In genomic region chr10:110935669-110936068, GRCm38 (mm10) we compare ENCODE assay signal across 17 mouse cellular contexts. TPM values are rescaled to one million over a fixed set of nuclear protein-coding genes. Genes with fewer than 3 reads are reported as not detected.
A peak's percentile ranks its signal among the peaks of the same experiment; 100 is the strongest.
DNase-seq lines count a peak whose midpoint lies in the region; ATAC-seq and TF ChIP-seq lines count a peak whose summit lies in the region.
"Had no signal": no experiment of that assay in that cellular context is flagged by ENCODE, and none has a peak within 500 bp of the region (broad histone marks: within the 10 kb centered on the region; RNA-seq: fewer than 3 reads in every experiment).

No protein-coding gene starts in this region.

- DNase-seq in heart, adult 11 months = peak; percentile 74
- DNase-seq in heart, embryonic 10.5 days (ENCODE audit: low spot score) = no peak
- DNase-seq in midbrain, postnatal 0 days (ENCODE audit: low spot score) = no peak
- no peak for DNase-seq in embryonic facial prominence, embryonic 10.5 days (ENCODE audit: low spot score)
- DNase-seq: cerebellum, adult 11 months; gastrocnemius, adult 2 months; thymus, adult 2 months; thymus, postnatal 4 days had no signal

- 59% methylated on average over 7 of the region's 7 CpGs for WGBS in heart, embryonic 10.5 days
- 39% methylated on average over 7 of the region's 7 CpGs for whole genome bisulfite sequencing in intestine, postnatal 0 days
- 68% methylated on average over 7 of the region's 7 CpGs for WGBS in intestine, embryonic 16.5 days
- WGBS in midbrain, postnatal 0 days = 84% methylated on average over 7 of the region's 7 CpGs
- WGBS in midbrain, embryonic 16.5 days = 87% methylated on average over 7 of the region's 7 CpGs
- 84% methylated on average over 7 of the region's 7 CpGs for WGBS in embryonic facial prominence, embryonic 10.5 days

- H3K4me3 ChIP-seq in heart, embryonic 10.5 days = no peak overlapping the region
- no peak overlapping the region for H3K4me3 ChIP-seq in intestine, postnatal 0 days (ENCODE audit: low read depth, low read length)
- no peak overlapping the region for H3K4me3 ChIP-seq in intestine, embryonic 16.5 days (ENCODE audit: low read length)
- no peak overlapping the region for H3K4me3 ChIP-seq in midbrain, postnatal 0 days (ENCODE audit: low read depth, low read length)
- H3K4me3 ChIP-seq in midbrain, embryonic 16.5 days (ENCODE audit: low read depth, low read length) = no peak overlapping the region
- H3K4me3 ChIP-seq in embryonic facial prominence, embryonic 10.5 days = no peak overlapping the region
- H3K4me3 ChIP-seq: embryonic facial prominence, embryonic 12.5 days; gastrocnemius, adult 2 months; limb, embryonic 12.5 days; liver, embryonic 12.5 days had no signal

- no peak overlapping the region for H3K9ac ChIP-seq in intestine, postnatal 0 days (ENCODE audit: low read depth, low read length)
- H3K9ac ChIP-seq in intestine, embryonic 16.5 days (ENCODE audit: low read depth, low read length) = no peak overlapping the region
- H3K9ac ChIP-seq in midbrain, postnatal 0 days (replicated peaks; ENCODE audit: low read length, poor library complexity, severe bottlenecking) = no peak overlapping the region
- H3K9ac ChIP-seq in midbrain, embryonic 16.5 days (ENCODE audit: low read depth, low read length) = no peak overlapping the region
- H3K9ac ChIP-seq: embryonic facial prominence, embryonic 12.5 days; limb, embryonic 12.5 days; liver, embryonic 12.5 days had no signal

- H3K9me3 ChIP-seq in heart, embryonic 10.5 days = no peaks in the 10 kb centered on the region
- H3K9me3 ChIP-seq in intestine, postnatal 0 days (ENCODE audit: control insufficient read depth) = no peaks in the 10 kb centered on the region
- H3K9me3 ChIP-seq in intestine, embryonic 16.5 days (ENCODE audit: control insufficient read depth, low read length) = no peaks in the 10 kb centered on the region
- no peaks in the 10 kb centered on the region for H3K9me3 ChIP-seq in midbrain, postnatal 0 days (ENCODE audit: low read length)
- no peaks in the 10 kb centered on the region for H3K9me3 ChIP-seq in midbrain, embryonic 16.5 days (replicated peaks; ENCODE audit: control insufficient read depth, low read length, poor library complexity, severe bottlenecking)
- no peaks in the 10 kb centered on the region for H3K9me3 ChIP-seq in embryonic facial prominence, embryonic 10.5 days
- H3K9me3 ChIP-seq: embryonic facial prominence, embryonic 12.5 days; limb, embryonic 12.5 days; liver, embryonic 12.5 days had no signal

- peak; percentile 53 for TF ChIP-seq CTCF in intestine, postnatal 0 days (IDR thresholded peaks at IDR 0.05; ENCODE audit: low read depth)
- TF ChIP-seq CTCF in midbrain, postnatal 0 days (IDR thresholded peaks at IDR 0.05) = peak; percentile 40; the same call in 1 of the 2 replicates

- ATAC-seq in intestine, postnatal 0 days = peak; percentile 67; the same call in 1 of the 2 replicates
- ATAC-seq in intestine, embryonic 16.5 days = no peak
- ATAC-seq in midbrain, postnatal 0 days (ENCODE audit: low FRiP score) = no peak
- ATAC-seq in midbrain, embryonic 16.5 days = no peak
- ATAC-seq: CD4-positive, CD25-positive, alpha-beta regulatory T cell, adult 4 months; liver, embryonic 12.5 days had no signal

- no peaks in the 10 kb centered on the region for H3K27me3 ChIP-seq in heart, embryonic 10.5 days (ENCODE audit: insufficient read depth, poor library complexity, severe bottlenecking)
- no peaks in the 10 kb centered on the region for H3K27me3 ChIP-seq in intestine, postnatal 0 days (replicated peaks; ENCODE audit: control insufficient read depth, insufficient read depth, low read length)
- no peaks in the 10 kb centered on the region for H3K27me3 ChIP-seq in intestine, embryonic 16.5 days (replicated peaks; ENCODE audit: control insufficient read depth, insufficient read depth, low read length)
- H3K27me3 ChIP-seq in midbrain, postnatal 0 days (ENCODE audit: insufficient read depth, low read length) = no peaks in the 10 kb centered on the region
- H3K27me3 ChIP-seq in midbrain, embryonic 16.5 days (ENCODE audit: control insufficient read depth, insufficient read depth, low read depth, low read length) = no peaks in the 10 kb centered on the region
- no peaks in the 10 kb centered on the region for H3K27me3 ChIP-seq in embryonic facial prominence, embryonic 10.5 days (replicated peaks; ENCODE audit: low read depth, poor library complexity, severe bottlenecking)
- H3K27me3 ChIP-seq: embryonic facial prominence, embryonic 12.5 days; limb, embryonic 12.5 days; liver, embryonic 12.5 days had no signal

- H3K36me3 ChIP-seq in heart, embryonic 10.5 days = peaks cover 56% of the 10 kb centered on the region
- H3K36me3 ChIP-seq in intestine, postnatal 0 days (ENCODE audit: control insufficient read depth, insufficient read depth) = peaks cover 20% of the 10 kb centered on the region; the same call in 1 of the 2 replicates
- peaks cover 8% of the 10 kb centered on the region for H3K36me3 ChIP-seq in intestine, embryonic 16.5 days (ENCODE audit: control insufficient read depth, insufficient read depth, low read length)
- H3K36me3 ChIP-seq in midbrain, postnatal 0 days (ENCODE audit: insufficient read depth, low read length) = no peaks in the 10 kb centered on the region; the same call in 1 of the 2 replicates
- H3K36me3 ChIP-seq in midbrain, embryonic 16.5 days (ENCODE audit: control insufficient read depth, insufficient read depth, low read length) = no peaks in the 10 kb centered on the region
- H3K36me3 ChIP-seq in embryonic facial prominence, embryonic 10.5 days (replicated peaks) = peaks cover 71% of the 10 kb centered on the region

- no peak overlapping the region for H3K27ac ChIP-seq in heart, embryonic 10.5 days
- no peak overlapping the region; the same call in 1 of the 2 replicates for H3K27ac ChIP-seq in intestine, postnatal 0 days (ENCODE audit: low read depth, low read length)
- no peak overlapping the region for H3K27ac ChIP-seq in intestine, embryonic 16.5 days (ENCODE audit: low read length)
- H3K27ac ChIP-seq in midbrain, postnatal 0 days (ENCODE audit: low read depth, low read length) = no peak overlapping the region
- no peak overlapping the region for H3K27ac ChIP-seq in midbrain, embryonic 16.5 days (ENCODE audit: low read length)
- no peak overlapping the region for H3K27ac ChIP-seq in embryonic facial prominence, embryonic 10.5 days (replicated peaks)
- H3K27ac ChIP-seq: embryonic facial prominence, embryonic 12.5 days; gastrocnemius, adult 2 months; limb, embryonic 12.5 days; liver, embryonic 12.5 days; macrophage had no signal

- peaks cover 22% of the 10 kb centered on the region for H3K4me1 ChIP-seq in heart, embryonic 10.5 days
- H3K4me1 ChIP-seq in intestine, postnatal 0 days (replicated peaks; ENCODE audit: control insufficient read depth, insufficient read depth, low read length) = no peaks in the 10 kb centered on the region
- no peaks in the 10 kb centered on the region for H3K4me1 ChIP-seq in intestine, embryonic 16.5 days (ENCODE audit: control insufficient read depth, insufficient read depth, low read length)
- H3K4me1 ChIP-seq in midbrain, postnatal 0 days (ENCODE audit: insufficient read depth, low read length) = no peaks in the 10 kb centered on the region
- H3K4me1 ChIP-seq in midbrain, embryonic 16.5 days (ENCODE audit: control insufficient read depth, insufficient read depth, low read length) = peaks cover 5% of the 10 kb centered on the region; the same call in 1 of the 2 replicates
- peaks cover 17% of the 10 kb centered on the region for H3K4me1 ChIP-seq in embryonic facial prominence, embryonic 10.5 days

- 0 out of 2 replicates have a peak overlapping the region, but pooled peaks have one; percentile 17 for H3K4me2 ChIP-seq in intestine, postnatal 0 days (replicated peaks; ENCODE audit: low read depth)
- no peak overlapping the region for H3K4me2 ChIP-seq in intestine, embryonic 16.5 days (ENCODE audit: low read depth, low read length)
- no peak overlapping the region for H3K4me2 ChIP-seq in midbrain, postnatal 0 days (ENCODE audit: low read depth, low read length, poor library complexity, severe bottlenecking)
- H3K4me2 ChIP-seq in midbrain, embryonic 16.5 days (ENCODE audit: low read length) = no peak overlapping the region
- H3K4me2 ChIP-seq: embryonic facial prominence, embryonic 12.5 days; limb, embryonic 12.5 days; liver, embryonic 12.5 days; midbrain, embryonic 11.5 days had no signal

RNA-seq across cellular contexts. Expression of gene Csrp2, which starts 16.1 kb away (rescaled TPM):
- polyA plus RNA-seq in heart, embryonic 10.5 days (2016; fragmentation: Nextera tagmentation; extraction: Ambion mirVana) = 400 and 430 TPM in 2 replicates
- 97.2 and 102 TPM in 2 replicates for polyA plus RNA-seq in intestine, postnatal 0 days (2015; fragmentation: Nextera tagmentation; extraction: Ambion mirVana)
- 236 and 254 TPM in 2 replicates for polyA plus RNA-seq in intestine, embryonic 16.5 days (2015; fragmentation: Nextera tagmentation; extraction: Ambion mirVana)
- 43.1 and 62.1 TPM in 2 replicates for total RNA-seq in midbrain, postnatal 0 days (2014; rRNA removed)
- polyA plus RNA-seq in midbrain, postnatal 0 days (2015; fragmentation: Nextera tagmentation; extraction: Ambion mirVana) = 77.0 and 80.1 TPM in 2 replicates
- 105 and 111 TPM in 2 replicates for polyA plus RNA-seq in midbrain, embryonic 16.5 days (2015; fragmentation: Nextera tagmentation; extraction: Ambion mirVana)
- 275 and 290 TPM in 2 replicates for polyA plus RNA-seq in embryonic facial prominence, embryonic 10.5 days (2016; fragmentation: Nextera tagmentation; extraction: Ambion mirVana)
